Mouse (Mus musculus) spleen, adult 2 months (tissue): ENCODE data around the gene Plxdc2. TPM values are rescaled to one million over a fixed set of nuclear protein-coding genes. Genes with fewer than 3 reads are reported as not detected.

Experiments
- DNase-seq, 2 experiments: peaks; one replicate each; pipeline versions ENCODE4 v3.0.0 to v3.0.0-alpha.2; 2012 to 2021; ENCODE audit warnings: low spot score in 2 of 2, low read depth in 1 of 2
- H3K27ac ChIP-seq: fragments of 200-500 bp; 2 replicates; pipeline ENCODE4 v1.5.1; 2012; ENCODE audit warnings: low read length, inconsistent platforms; ENCODE audit not compliant: insufficient read depth
- H3K27me3 ChIP-seq: fragments of 200-500 bp; 2 replicates; pipeline ENCODE4 v1.6.1; 2012; ENCODE audit warnings: mild to moderate bottlenecking, moderate library complexity, low read length, inconsistent platforms; ENCODE audit not compliant: control insufficient read depth, insufficient read depth
- H3K36me3 ChIP-seq: fragments of 200-500 bp; 2 replicates; pipeline ENCODE4 v1.6.1; 2012; ENCODE audit warnings: mild to moderate bottlenecking, low read length, inconsistent platforms; ENCODE audit not compliant: control insufficient read depth, insufficient read depth
- H3K4me1 ChIP-seq: fragments of 200-500 bp; 2 replicates; pipeline ENCODE4 v1.6.1; 2011; ENCODE audit warnings: inconsistent platforms; ENCODE audit not compliant: control insufficient read depth, insufficient read depth, insufficient read length
- H3K4me3 ChIP-seq: fragments of 200-500 bp; 2 replicates; pipeline ENCODE4 v1.5.1; 2011; ENCODE audit warnings: mild to moderate bottlenecking, inconsistent platforms; ENCODE audit not compliant: insufficient read depth, insufficient read length; ENCODE audit errors: extremely low read depth
- CTCF ChIP-seq: fragments of 200-500 bp; IDR thresholded peaks from 2 replicates; pipeline ENCODE4 v1.5.1; 2011; ENCODE audit warnings: mild to moderate bottlenecking, inconsistent platforms; ENCODE audit not compliant: insufficient read depth, insufficient read length, insufficient replicate concordance; ENCODE audit errors: extremely low read depth
- POLR2A ChIP-seq: fragments of 200-500 bp; IDR thresholded peaks from 2 replicates; pipeline ENCODE4 v1.6.1; 2011; ENCODE audit warnings: low read depth, low read length, inconsistent platforms
- WGBS: fragments of 180-500 bp; shearing (Covaris S2); methylation state at CpG from one replicate; pipeline ENCODE4 v1.1.7; 2018; 5-methylcytosine and 5-hydroxymethylcytosine counted together
- polyA plus RNA-seq: library from polyadenylated mRNA; depleted of rRNA; stranded (reverse); fragments of >200 nt; gene quantifications from 2 replicates; pipeline ENCODE4 v1.2.3, GENCODE M21; 2012

Plxdc2 gene
- polyA plus RNA-seq, 1 experiment, result 1.5 TPM

DNA sequence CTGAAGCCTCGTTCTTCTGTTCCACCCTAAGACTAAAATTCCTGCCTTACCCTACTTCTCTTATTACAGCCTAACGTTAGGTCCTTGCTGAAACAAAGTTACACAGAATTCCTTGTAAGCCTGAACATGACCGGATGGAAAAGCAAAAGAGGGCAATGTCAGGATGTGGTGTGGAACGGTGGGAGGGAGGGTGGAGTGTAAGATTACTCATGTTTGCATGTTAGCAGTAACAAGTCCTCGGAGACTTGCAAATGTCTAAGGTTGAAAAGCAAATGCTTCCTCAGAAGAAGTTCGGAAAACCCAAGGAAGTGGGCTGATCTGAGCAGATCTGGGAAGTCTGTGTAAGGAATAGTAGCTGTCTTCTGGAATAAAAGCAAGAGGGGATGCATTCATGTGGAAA, 353.8 kb downstream of the Plxdc2 start:
- DNase-seq, result no peak

DNA sequence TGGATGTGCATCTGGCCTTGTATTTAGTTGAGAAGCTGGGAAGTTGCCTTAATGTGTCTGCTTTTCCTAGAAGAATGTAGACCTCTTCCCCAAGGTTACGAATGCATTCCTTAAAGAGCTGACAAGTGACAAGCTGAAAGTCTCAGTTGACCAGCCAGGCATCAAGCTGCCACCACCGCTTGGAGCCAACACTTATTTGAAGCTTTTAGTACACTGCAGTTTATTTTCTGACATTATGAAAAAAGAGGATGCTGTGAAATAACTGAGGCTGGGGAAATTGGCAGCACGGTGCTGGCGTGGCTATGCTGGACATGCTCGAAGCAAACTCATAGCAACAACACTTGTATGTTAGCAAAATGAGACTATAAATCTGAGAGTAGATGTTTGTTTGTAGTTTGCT, 374.9 kb downstream of the Plxdc2 start:
- Histone ChIP-seq H3K27ac (no peak overlapping the region), H3K4me3 (no peak overlapping the region), H3K27me3 (no peaks in the 10 kb centered on the region), H3K4me1 (no peaks in the 10 kb centered on the region), H3K36me3 (no peaks in the 10 kb centered on the region)
- no peak for TF ChIP-seq CTCF
- no peak for TF ChIP-seq POLR2A
- no peak for DNase-seq
- 90% methylated on average over 5 of the region's 5 CpGs for WGBS

More for the DNA sequence above, 353.8 kb downstream of the Plxdc2 start:
- H3K36me3 ChIP-seq, result no peaks in the 10 kb centered on the region
- no peaks in the 10 kb centered on the region for H3K4me1 ChIP-seq
- no peak overlapping the region for H3K27ac ChIP-seq
- WGBS, result 82% methylated on average over 6 of the region's 6 CpGs
- no peaks in the 10 kb centered on the region for H3K27me3 ChIP-seq
- no peak for TF ChIP-seq CTCF
- TF ChIP-seq POLR2A, result no peak
- H3K4me3 ChIP-seq, result no peak overlapping the region

DNA sequence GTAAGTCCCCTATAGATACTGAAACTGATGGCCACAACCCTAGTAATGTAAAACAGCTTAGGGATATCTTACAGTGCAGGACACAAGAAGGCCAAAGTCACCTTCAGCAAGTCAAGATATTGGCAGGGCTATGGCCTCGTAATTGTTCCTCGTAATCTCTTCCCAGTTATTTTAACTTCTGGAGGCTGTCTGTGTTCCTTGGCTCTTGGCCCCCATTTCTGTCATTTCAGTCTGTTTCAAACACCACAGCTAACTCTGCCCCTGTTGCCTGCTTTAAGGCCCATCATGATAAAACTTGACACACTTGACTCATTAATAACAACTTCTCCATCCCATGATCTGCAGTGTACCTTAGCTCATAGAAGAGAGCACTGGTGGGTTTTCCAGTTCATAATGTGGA, 378.3 kb downstream of the Plxdc2 start:
- H3K4me1 ChIP-seq, result no peaks in the 10 kb centered on the region; the same call in 1 of the 2 replicates
- TF ChIP-seq CTCF (no peak), POLR2A (no peak)
- H3K4me3 ChIP-seq, result no peak overlapping the region
- no peaks in the 10 kb centered on the region for H3K27me3 ChIP-seq
- WGBS, result 88% methylated on average over 2 of the region's 2 CpGs
- H3K36me3 ChIP-seq, result no peaks in the 10 kb centered on the region
- no peak overlapping the region for H3K27ac ChIP-seq
- DNase-seq, result no peak

DNA sequence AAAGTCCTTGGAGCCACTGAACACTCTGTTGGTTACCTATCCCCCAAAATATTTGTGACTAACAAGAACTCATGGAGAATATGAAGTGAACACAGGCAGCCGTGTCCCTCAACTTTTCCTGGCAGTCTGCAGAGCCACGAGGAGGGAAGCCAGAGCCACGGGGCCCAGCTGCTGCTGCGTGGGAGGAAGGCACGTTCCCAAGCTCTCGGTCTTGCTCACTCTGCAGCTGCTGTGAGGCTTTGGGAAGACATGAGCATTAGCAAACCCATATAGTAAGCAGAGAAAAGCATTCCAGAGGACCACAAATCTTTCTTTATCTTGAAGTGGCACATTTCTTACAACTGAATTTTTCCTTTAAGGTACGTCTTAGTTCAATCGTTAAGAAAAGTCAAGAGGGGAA, 382.1 kb downstream of the Plxdc2 start:
- WGBS, result 5% methylated on average over 8 of the region's 8 CpGs
- Histone ChIP-seq H3K27me3 (no peaks in the 10 kb centered on the region), H3K4me3 (no peak overlapping the region), H3K4me1 (no peaks in the 10 kb centered on the region; the same call in 1 of the 2 replicates), H3K27ac (no peak overlapping the region), H3K36me3 (no peaks in the 10 kb centered on the region)
- TF ChIP-seq POLR2A (no peak), CTCF (no peak)
- peak in 1 of 2 experiments; percentile 13 for DNase-seq

DNA sequence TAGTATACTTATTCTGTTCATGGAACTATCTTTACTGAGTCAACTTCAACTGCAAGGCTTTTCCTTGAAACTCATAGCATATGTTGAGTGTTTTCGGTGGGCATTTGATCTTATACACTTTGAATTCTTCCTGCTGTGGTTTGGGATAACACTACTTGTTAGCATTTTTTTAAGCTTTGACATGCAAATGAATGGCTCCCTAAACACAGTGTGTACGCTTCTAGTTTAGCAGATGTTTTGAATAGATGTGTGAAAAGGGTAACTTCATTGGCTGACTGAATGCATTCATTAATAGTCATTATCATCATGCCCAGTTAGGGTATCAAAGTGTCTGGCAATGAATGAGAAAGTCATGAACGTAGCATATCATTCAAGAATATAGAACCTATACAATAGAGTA, 385.7 kb downstream of the Plxdc2 start:
- H3K27me3 ChIP-seq, result no peaks in the 10 kb centered on the region

DNA sequence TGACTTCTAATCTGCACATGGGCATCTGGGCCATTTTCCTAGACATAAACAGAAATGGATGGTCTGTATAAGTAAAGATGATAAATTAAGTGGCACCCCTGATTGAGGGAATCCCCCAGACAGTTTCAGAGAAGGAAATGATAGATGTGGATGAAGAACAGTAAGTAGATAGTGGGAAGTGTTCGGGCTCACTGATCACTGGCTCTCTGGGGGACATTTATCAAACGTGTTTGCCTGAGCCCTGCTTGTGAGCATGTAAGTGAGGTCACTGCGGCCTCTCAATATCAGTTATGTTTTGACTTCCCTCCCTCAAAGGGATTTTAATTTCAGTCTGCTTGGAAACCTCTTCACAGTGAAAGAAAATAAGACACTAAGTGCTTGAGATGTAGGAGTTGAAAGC, 387.5 kb downstream of the Plxdc2 start:
- no peaks in the 10 kb centered on the region for H3K4me1 ChIP-seq
- 72% methylated on average over 3 of the region's 3 CpGs for WGBS
- DNase-seq, result no peak
- H3K27me3 ChIP-seq, result no peaks in the 10 kb centered on the region
- H3K27ac ChIP-seq, result no peak overlapping the region
- no peak for TF ChIP-seq CTCF
- no peak for TF ChIP-seq POLR2A
- no peak overlapping the region for H3K4me3 ChIP-seq
- no peaks in the 10 kb centered on the region for H3K36me3 ChIP-seq

More for the DNA sequence above, 385.7 kb downstream of the Plxdc2 start:
- no peak for DNase-seq
- TF ChIP-seq CTCF (no peak), POLR2A (no peak)
- no peak overlapping the region; the same call in 1 of the 2 replicates for H3K4me3 ChIP-seq
- H3K27ac ChIP-seq, result no peak overlapping the region
- H3K4me1 ChIP-seq, result no peaks in the 10 kb centered on the region; the same call in 1 of the 2 replicates
- 93% methylated on average over 3 of the region's 3 CpGs for WGBS
- no peaks in the 10 kb centered on the region for H3K36me3 ChIP-seq

DNA sequence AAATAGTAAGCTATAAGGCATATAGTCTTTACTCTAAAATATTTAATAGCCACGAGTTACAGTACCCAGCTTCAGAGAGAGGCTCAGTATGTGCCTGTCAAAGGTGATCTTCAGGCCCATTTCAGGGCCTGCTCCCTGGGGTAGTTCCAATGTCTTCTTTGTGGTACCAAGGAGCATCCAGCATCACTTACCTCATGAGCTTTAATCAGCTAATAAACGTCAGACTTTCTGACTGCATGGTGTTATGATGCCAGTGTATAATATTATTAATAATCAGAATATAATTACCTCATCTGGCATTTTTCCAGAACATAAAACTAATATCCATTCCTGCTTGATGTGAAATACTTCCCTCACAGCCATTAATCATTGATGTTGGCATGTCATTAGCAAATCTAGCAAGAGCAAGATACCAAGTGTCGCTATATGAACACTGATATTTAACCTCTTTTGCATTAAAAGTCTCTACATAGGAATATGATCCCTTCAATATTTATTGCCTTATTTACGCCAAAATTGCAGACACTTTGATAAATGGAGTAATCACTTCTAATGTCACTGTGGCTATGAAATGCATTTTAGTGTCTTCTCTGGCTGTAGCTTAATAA, 393.3 kb downstream of the Plxdc2 start:
- no peaks in the 10 kb centered on the region for H3K27me3 ChIP-seq
- no peak overlapping the region for H3K27ac ChIP-seq
- no peak for DNase-seq
- TF ChIP-seq CTCF, result no peak
- no peak for TF ChIP-seq POLR2A
- H3K36me3 ChIP-seq, result no peaks in the 10 kb centered on the region
- no peak overlapping the region for H3K4me3 ChIP-seq
- no peaks in the 10 kb centered on the region for H3K4me1 ChIP-seq
- WGBS, result 90% methylated on average over 4 of the region's 4 CpGs
